Mouse (Mus musculus): Measurements from ENCODE around the gene 2610318N02Rik. TPM values are rescaled to one million over a fixed set of nuclear protein-coding genes. Genes with fewer than 3 reads are reported as not detected.

2610318N02Rik gene
- polyA plus RNA-seq, 1 experiment from 2014 or later = 9.3 TPM

DNA sequence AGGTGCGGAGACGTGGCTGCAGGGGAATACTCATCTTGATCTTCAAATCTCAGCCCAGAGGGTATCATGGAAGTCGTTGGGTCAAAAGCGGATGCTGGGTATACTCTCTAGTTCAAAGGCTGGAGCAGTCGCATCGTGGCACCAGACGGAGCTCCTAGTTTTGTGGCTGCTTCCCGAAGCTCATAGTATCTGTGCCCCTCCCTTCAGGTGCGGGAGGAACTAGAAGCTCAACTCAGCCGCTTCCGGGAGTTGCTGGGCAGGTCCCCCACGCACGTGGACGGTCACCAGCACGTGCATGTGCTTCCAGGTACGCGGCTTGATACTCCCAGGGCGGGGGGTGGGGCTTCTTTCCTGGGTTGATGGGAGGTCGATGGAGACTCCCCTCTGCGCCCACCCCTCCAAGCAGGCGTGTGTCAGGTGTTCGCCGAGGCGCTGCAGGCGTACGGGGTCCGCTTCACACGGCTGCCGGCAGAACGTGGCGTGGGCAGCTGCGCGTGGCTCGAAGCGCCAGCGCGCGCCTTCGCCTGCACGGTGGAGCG is 22.5 kb upstream of the 2610318N02Rik start:
- no peaks in the 10 kb centered on the region for H3K9me3 ChIP-seq (ENCODE audit: control insufficient read depth, low read length)

GRCm38 (mm10) chr16:17146772-17147235 is 21.8 kb upstream of the 2610318N02Rik start, which contains the start of gene Ccdc116:
Ccdc116 (minus strand) TSS chr16:17147229.
- no peaks in the 10 kb centered on the region for H3K9me3 ChIP-seq (ENCODE audit: control insufficient read depth, low read length)
- peak within 1 kb of the TSS; percentile 89 for H3K4me2 ChIP-seq (ENCODE audit: low read depth, low read length)
- peak; percentile 86 for ATAC-seq (ENCODE audit: low read depth)
- peak within 1 kb of the TSS; percentile 62; the same call in 1 of the 2 replicates for H3K27ac ChIP-seq (ENCODE audit: low read depth, low read length)
- H3K4me3 ChIP-seq (ENCODE audit: low read depth, low read length) = peak within 1 kb of the TSS; percentile 63
- no peaks in the 10 kb centered on the region for H3K27me3 ChIP-seq (ENCODE audit: control insufficient read depth, insufficient read depth, low read length)
- under 1% methylated on average over 34 of the region's 34 CpGs for WGBS
- H3K4me1 ChIP-seq (ENCODE audit: control insufficient read depth, insufficient read depth, low read length) = peaks cover 6% of the 10 kb centered on the region; the same call in 1 of the 2 replicates
- H3K36me3 ChIP-seq (ENCODE audit: control insufficient read depth, insufficient read depth, low read length) = no peaks in the 10 kb centered on the region
- peak within 1 kb of the TSS; percentile 68 for H3K9ac ChIP-seq (replicated peaks; ENCODE audit: low read depth, low read length)

More for the DNA sequence above, 22.5 kb upstream of the 2610318N02Rik start:
- Histone ChIP-seq H3K4me3 (ENCODE audit: low read depth, low read length) (peak overlapping the region; percentile 63), H3K36me3 (ENCODE audit: control insufficient read depth, insufficient read depth, low read length) (0 out of 2 replicates have a peak, but pooled peaks cover 2% of the 10 kb centered on the region), H3K9ac (replicated peaks; ENCODE audit: low read depth, low read length) (peak overlapping the region; percentile 68), H3K27ac (ENCODE audit: low read depth, low read length) (peak overlapping the region; percentile 62; the same call in 1 of the 2 replicates), H3K27me3 (ENCODE audit: control insufficient read depth, insufficient read depth, low read length) (no peaks in the 10 kb centered on the region), H3K4me2 (ENCODE audit: low read depth, low read length) (peak overlapping the region; percentile 89), H3K4me1 (ENCODE audit: control insufficient read depth, insufficient read depth, low read length) (peaks cover 6% of the 10 kb centered on the region; the same call in 1 of the 2 replicates)
- under 1% methylated on average over 37 of the region's 41 CpGs for WGBS
- peak; percentile 50 for ATAC-seq (ENCODE audit: low read depth)

GRCm38 (mm10) chr16:17144339-17144738 is 19.4 kb upstream of the 2610318N02Rik start, which contains the start of gene Ydjc:
Ydjc (plus strand) TSS chr16:17144621.
- Histone ChIP-seq H3K9ac (replicated peaks; ENCODE audit: low read depth, low read length) (no peak within 1 kb of the TSS), H3K9me3 (ENCODE audit: control insufficient read depth, low read length) (no peaks in the 10 kb centered on the region), H3K4me2 (ENCODE audit: low read depth, low read length) (no peak within 1 kb of the TSS), H3K27me3 (ENCODE audit: control insufficient read depth, insufficient read depth, low read length) (no peaks in the 10 kb centered on the region), H3K4me1 (ENCODE audit: control insufficient read depth, insufficient read depth, low read length) (peaks cover 6% of the 10 kb centered on the region; the same call in 1 of the 2 replicates), H3K36me3 (ENCODE audit: control insufficient read depth, insufficient read depth, low read length) (no peaks in the 10 kb centered on the region), H3K27ac (ENCODE audit: low read depth, low read length) (no peak within 1 kb of the TSS), H3K4me3 (ENCODE audit: low read depth, low read length) (no peak within 1 kb of the TSS)
- WGBS = 16% methylated on average over 7 of the region's 7 CpGs
- no peak for ATAC-seq (ENCODE audit: low read depth)

GRCm38 (mm10) chr16:17137355-17137754 is 12.4 kb upstream of the 2610318N02Rik start:
- Histone ChIP-seq H3K4me1 (ENCODE audit: control insufficient read depth, insufficient read depth, low read length) (0 out of 2 replicates have a peak, but pooled peaks cover 3% of the 10 kb centered on the region), H3K4me3 (ENCODE audit: low read depth, low read length) (no peak overlapping the region), H3K36me3 (ENCODE audit: control insufficient read depth, insufficient read depth, low read length) (no peaks in the 10 kb centered on the region), H3K4me2 (ENCODE audit: low read depth, low read length) (no peak overlapping the region), H3K27ac (ENCODE audit: low read depth, low read length) (no peak overlapping the region), H3K9ac (replicated peaks; ENCODE audit: low read depth, low read length) (no peak overlapping the region), H3K27me3 (ENCODE audit: control insufficient read depth, insufficient read depth, low read length) (no peaks in the 10 kb centered on the region), H3K9me3 (ENCODE audit: control insufficient read depth, low read length) (no peaks in the 10 kb centered on the region)
- no peak for ATAC-seq (ENCODE audit: low read depth)
- WGBS = 89% methylated on average over 15 of the region's 15 CpGs

DNA sequence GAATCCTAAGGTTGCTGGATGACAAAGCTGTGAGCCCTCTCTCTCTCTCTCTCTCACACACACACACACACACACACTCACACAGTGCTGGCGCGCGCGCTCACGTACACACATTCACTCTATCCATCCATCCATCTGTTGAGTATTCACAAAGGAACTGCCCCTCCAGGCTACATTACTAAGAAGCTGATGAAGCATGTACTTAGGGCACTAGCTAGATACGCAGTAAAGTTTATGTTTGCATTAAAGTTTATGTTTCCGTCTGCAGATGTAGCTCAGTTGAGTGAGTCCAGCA is 7.9 kb upstream of the 2610318N02Rik start:
- no peak; the same call in 1 of the 2 replicates for ATAC-seq (ENCODE audit: low read depth)
- Histone ChIP-seq H3K9ac (replicated peaks; ENCODE audit: low read depth, low read length) (0 out of 2 replicates have a peak overlapping the region, but pooled peaks have one; percentile 37), H3K9me3 (ENCODE audit: control insufficient read depth, low read length) (no peaks in the 10 kb centered on the region), H3K36me3 (ENCODE audit: control insufficient read depth, insufficient read depth, low read length) (no peaks in the 10 kb centered on the region), H3K4me1 (ENCODE audit: control insufficient read depth, insufficient read depth, low read length) (peaks cover 12% of the 10 kb centered on the region; the same call in 1 of the 2 replicates), H3K4me2 (ENCODE audit: low read depth, low read length) (peak overlapping the region; percentile 96), H3K4me3 (ENCODE audit: low read depth, low read length) (peak overlapping the region; percentile 72), H3K27me3 (ENCODE audit: control insufficient read depth, insufficient read depth, low read length) (no peaks in the 10 kb centered on the region), H3K27ac (ENCODE audit: low read depth, low read length) (no peak overlapping the region)
- WGBS = 42% methylated on average over 7 of the region's 7 CpGs

- no peaks in the 10 kb centered on the region for H3K36me3 ChIP-seq (ENCODE audit: control insufficient read depth, insufficient read depth, low read length)
- WGBS = under 1% methylated on average over 47 of the region's 47 CpGs
- H3K4me2 ChIP-seq (ENCODE audit: low read depth, low read length) = peak within 1 kb of the TSS; percentile 96
- peak within 1 kb of the TSS; percentile 78 for H3K27ac ChIP-seq (ENCODE audit: low read depth, low read length)
- peak; percentile 99 for ATAC-seq (ENCODE audit: low read depth)
- H3K9me3 ChIP-seq (ENCODE audit: control insufficient read depth, low read length) = no peaks in the 10 kb centered on the region
- H3K4me1 ChIP-seq (ENCODE audit: control insufficient read depth, insufficient read depth, low read length) = peaks cover 12% of the 10 kb centered on the region; the same call in 1 of the 2 replicates
- H3K9ac ChIP-seq (replicated peaks; ENCODE audit: low read depth, low read length) = peak within 1 kb of the TSS; percentile 74
- H3K27me3 ChIP-seq (ENCODE audit: control insufficient read depth, insufficient read depth, low read length) = no peaks in the 10 kb centered on the region
- H3K4me3 ChIP-seq (ENCODE audit: low read depth, low read length) = peak within 1 kb of the TSS; percentile 72
Observed at GRCm38 (mm10) chr16:17132089-17132905, 7.3 kb upstream of the 2610318N02Rik start, which contains the start of gene Sdf2l1. Sdf2l1 (minus strand) TSS chr16:17132383.

GRCm38 (mm10) chr16:17131191-17132088 is 6.5 kb upstream of the 2610318N02Rik start:
- Histone ChIP-seq H3K9ac (replicated peaks; ENCODE audit: low read depth, low read length) (peak overlapping the region; percentile 74), H3K4me1 (ENCODE audit: control insufficient read depth, insufficient read depth, low read length) (peaks cover 12% of the 10 kb centered on the region; the same call in 1 of the 2 replicates), H3K27ac (ENCODE audit: low read depth, low read length) (peak overlapping the region; percentile 78), H3K36me3 (ENCODE audit: control insufficient read depth, insufficient read depth, low read length) (no peaks in the 10 kb centered on the region), H3K9me3 (ENCODE audit: control insufficient read depth, low read length) (no peaks in the 10 kb centered on the region), H3K4me3 (ENCODE audit: low read depth, low read length) (peak overlapping the region; percentile 72), H3K4me2 (ENCODE audit: low read depth, low read length) (peak overlapping the region; percentile 96), H3K27me3 (ENCODE audit: control insufficient read depth, insufficient read depth, low read length) (no peaks in the 10 kb centered on the region)
- 4% methylated on average over 42 of the region's 43 CpGs for WGBS
- 0 out of 2 replicates have a peak, but pooled peaks have one; percentile 1 for ATAC-seq (ENCODE audit: low read depth)

- Histone ChIP-seq H3K4me1 (ENCODE audit: control insufficient read depth, insufficient read depth, low read length) (peaks cover 22% of the 10 kb centered on the region), H3K27me3 (ENCODE audit: control insufficient read depth, insufficient read depth, low read length) (no peaks in the 10 kb centered on the region), H3K36me3 (ENCODE audit: control insufficient read depth, insufficient read depth, low read length) (no peaks in the 10 kb centered on the region), H3K9me3 (ENCODE audit: control insufficient read depth, low read length) (no peaks in the 10 kb centered on the region), H3K9ac (replicated peaks; ENCODE audit: low read depth, low read length) (no peak overlapping the region), H3K4me3 (ENCODE audit: low read depth, low read length) (no peak overlapping the region), H3K4me2 (ENCODE audit: low read depth, low read length) (no peak overlapping the region), H3K27ac (ENCODE audit: low read depth, low read length) (no peak overlapping the region)
- 100% methylated on average over 1 of the region's 1 CpGs for WGBS
- ATAC-seq (ENCODE audit: low read depth) = no peak
Observed at GRCm38 (mm10) chr16:17127292-17127691, 2.3 kb upstream of the 2610318N02Rik start.

Measured in neural tube, embryonic 14.5 days (tissue).